Mouse (Mus musculus): ENCODE data around the gene Swsap1. TPM values are rescaled to one million over a fixed set of nuclear protein-coding genes. Genes with fewer than 3 reads are reported as not detected.

The Swsap1 gene
- total RNA-seq, 2 experiments from 2014 or later, result 1.2 to 4.1 TPM

DNA sequence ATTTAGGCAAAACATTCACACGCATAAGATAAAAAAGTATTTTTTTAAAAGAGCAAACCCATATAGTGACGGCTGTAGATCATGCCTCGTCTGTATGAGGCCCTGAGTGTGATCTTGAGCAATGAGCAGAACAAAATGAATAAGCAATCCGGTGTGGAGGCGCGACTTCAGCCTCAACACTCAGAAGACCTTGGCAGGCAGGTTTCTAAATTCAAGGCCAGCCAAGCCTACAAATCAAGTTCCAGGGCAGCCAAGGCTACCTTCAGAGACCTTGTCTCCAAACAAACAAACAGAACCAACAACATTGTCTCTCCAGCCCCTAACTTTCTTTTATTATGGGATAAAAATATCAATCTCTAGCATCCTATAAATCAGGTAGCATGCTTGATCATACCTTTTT, 44.7 kb downstream of the Swsap1 start:
- ATAC-seq (replicated peaks; ENCODE audit: low FRiP score, low TSS enrichment, poor library complexity, severe bottlenecking), result no peak

DNA sequence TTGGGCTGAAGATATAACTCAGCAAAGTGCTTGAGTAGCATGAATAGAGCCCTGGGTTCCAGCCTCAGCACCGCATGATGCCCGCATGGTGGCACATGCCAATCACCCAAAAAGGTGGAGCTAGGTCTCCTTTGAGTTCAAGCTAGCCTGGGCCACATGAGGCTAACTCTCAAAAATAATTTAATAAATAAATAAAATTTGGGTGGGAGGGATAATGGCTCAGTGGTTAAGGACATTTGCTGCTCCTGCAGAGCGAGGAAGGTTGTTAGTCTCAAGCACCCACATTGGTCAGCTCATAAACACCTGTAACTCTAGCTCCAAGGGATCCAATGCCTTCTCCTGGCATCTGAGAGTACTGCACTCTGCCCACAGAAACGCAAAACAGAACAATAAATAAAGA, 46.1 kb downstream of the Swsap1 start:
- no peak for ATAC-seq (replicated peaks; ENCODE audit: low FRiP score, low TSS enrichment, poor library complexity, severe bottlenecking)

DNA sequence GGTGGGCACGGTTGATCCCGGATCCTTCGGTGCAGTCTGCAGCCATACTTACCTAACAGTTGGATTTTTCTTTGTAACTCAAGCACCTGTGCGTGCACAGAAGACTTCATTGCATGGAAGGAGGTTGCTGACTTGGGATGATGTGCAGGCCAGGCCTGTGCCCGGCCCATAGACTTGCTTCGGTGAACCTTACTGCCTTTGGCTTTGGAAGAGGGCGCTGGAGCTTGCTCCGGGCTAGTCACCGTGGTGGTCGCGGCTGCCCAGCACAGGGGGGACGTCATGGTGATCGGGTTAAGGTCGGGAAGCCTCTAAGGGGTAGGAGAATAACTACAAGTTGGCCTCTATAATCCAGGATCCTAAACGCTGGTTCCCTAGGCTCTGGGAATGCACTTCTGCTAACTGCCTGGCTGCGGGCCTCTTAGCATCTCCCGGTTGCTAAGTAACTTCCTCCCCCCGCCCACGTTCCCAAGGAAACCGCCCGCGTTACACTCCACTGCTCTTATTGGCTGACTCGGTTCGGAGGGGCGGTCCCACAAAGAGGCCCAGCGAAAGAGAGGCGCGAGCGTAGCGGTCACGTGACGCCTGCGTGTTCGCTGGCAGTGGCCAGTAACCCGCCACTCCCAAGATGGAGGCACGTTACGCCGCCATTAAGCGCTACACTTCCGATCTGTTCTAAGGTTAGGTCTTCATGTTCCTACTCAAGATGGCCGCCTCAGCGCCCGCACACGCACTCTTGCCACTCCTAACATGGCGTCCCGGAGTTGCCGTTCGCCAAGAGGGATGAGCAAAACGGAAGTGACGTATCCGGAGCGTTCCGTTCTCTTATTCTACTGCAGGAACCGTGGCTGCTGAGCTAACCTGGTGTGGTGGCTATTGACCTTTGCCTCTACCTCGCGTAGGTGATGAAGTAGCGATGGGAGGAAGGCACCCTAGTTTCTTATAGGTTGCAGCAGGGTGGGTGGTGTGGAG, 46.9 kb downstream of the Swsap1 start, which contains the start of the genes Ccdc151 and Prkcsh:
Ccdc151 (minus strand) TSS at position 441 of the 969 bp plus-strand sequence.
Prkcsh (plus strand) TSS at position 613 of the 969 bp plus-strand sequence.
- peak; percentile 95 for ATAC-seq (replicated peaks; ENCODE audit: low FRiP score, low TSS enrichment, poor library complexity, severe bottlenecking)

DNA sequence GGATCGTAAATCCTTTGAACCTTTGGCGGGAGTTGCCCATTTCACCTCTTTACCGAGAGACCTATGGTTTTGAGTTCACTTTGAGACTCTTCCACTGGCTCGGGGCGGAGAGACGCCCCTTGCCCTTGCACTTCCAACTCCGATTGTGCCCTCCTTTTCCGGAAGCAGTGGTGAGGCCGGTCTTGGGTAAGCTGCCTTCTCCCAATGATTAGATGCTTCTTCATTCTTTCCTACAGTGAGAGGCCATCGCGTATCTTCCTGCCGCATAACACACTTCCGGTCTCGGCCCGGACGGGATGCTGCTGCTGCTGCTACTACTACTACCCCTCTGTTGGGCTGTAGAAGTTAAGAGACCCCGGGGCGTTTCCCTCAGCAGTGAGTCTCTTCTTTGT, 47.6 kb downstream of the Swsap1 start:
- ATAC-seq (replicated peaks; ENCODE audit: low FRiP score, low TSS enrichment, poor library complexity, severe bottlenecking), result peak; percentile 47

DNA sequence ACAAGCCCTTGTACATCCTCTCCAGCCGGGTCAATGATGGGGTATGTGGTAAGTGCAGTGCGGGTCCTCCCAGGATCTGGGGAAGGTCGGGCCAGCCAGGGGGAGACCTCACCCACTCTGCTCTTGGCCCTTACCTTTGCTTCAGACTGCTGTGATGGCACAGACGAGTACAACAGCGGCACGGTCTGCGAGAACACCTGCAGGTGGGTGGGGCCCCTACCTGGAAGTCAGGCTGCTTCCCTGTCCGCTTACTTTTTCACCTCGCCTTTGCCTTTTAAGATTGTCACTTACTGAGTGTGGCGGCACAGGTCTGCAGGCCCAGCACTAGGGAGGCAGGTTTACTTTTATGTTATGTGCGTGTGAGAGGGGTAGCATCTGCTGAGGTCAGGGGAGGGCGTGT, 49.0 kb downstream of the Swsap1 start:
- no peak for ATAC-seq (replicated peaks; ENCODE audit: low FRiP score, low TSS enrichment, poor library complexity, severe bottlenecking)

Other genes starting within 250 kb of the Swsap1 start
- gene Ldlr, start 232.3 kb upstream of the Swsap1 start, total RNA-seq (2014; fragmentation: Nextera tagmentation), result 8.4 and 14.8 TPM in 2 replicates
- 11.5 and 13.9 TPM in 2 replicates for gene Ldlr, start 232.3 kb upstream of the Swsap1 start, total RNA-seq (2017)
- 49.0 and 79.0 TPM in 2 replicates for gene Spc24, start 195.5 kb upstream of the Swsap1 start, total RNA-seq (2014; fragmentation: Nextera tagmentation)
- 77.1 and 107 TPM in 2 replicates for gene Spc24, start 195.5 kb upstream of the Swsap1 start, total RNA-seq (2017)
- gene Kank2, start 157.0 kb upstream of the Swsap1 start, total RNA-seq (2014; fragmentation: Nextera tagmentation), result 0.61 TPM in 1 of 2 replicates, not detected in the other
- 0.23 TPM in 1 of 2 replicates, not detected in the other for gene Kank2, start 157.0 kb upstream of the Swsap1 start, total RNA-seq (2017)
- gene Angptl8, start 120.2 kb upstream of the Swsap1 start, total RNA-seq (2014; fragmentation: Nextera tagmentation), result not detected in 2 replicates
- not detected in 2 replicates for gene Angptl8, start 120.2 kb upstream of the Swsap1 start, total RNA-seq (2017)
- 0.37 and 0.57 TPM in 2 replicates for gene Dock6, start 103.1 kb upstream of the Swsap1 start, total RNA-seq (2014; fragmentation: Nextera tagmentation)
- gene Dock6, start 103.1 kb upstream of the Swsap1 start, total RNA-seq (2017), result 0.15 and 0.23 TPM in 2 replicates
- gene Rab3d, start 37.6 kb upstream of the Swsap1 start, total RNA-seq (2014; fragmentation: Nextera tagmentation), result 4.9 and 8.7 TPM in 2 replicates
- 8.1 and 8.6 TPM in 2 replicates for gene Rab3d, start 37.6 kb upstream of the Swsap1 start, total RNA-seq (2017)
- not detected in 2 replicates for gene Ccdc159, start 28.3 kb upstream of the Swsap1 start, total RNA-seq (2014; fragmentation: Nextera tagmentation)
- 0.46 TPM in 1 of 2 replicates, not detected in the other for gene Ccdc159, start 28.3 kb upstream of the Swsap1 start, total RNA-seq (2017)
- 9.1 and 11.4 TPM in 2 replicates for gene Tmem205, start 28.2 kb upstream of the Swsap1 start, total RNA-seq (2014; fragmentation: Nextera tagmentation)
- 4.1 and 8.5 TPM in 2 replicates for gene Tmem205, start 28.2 kb upstream of the Swsap1 start, total RNA-seq (2017)
- gene Plppr2, start 18.7 kb upstream of the Swsap1 start, total RNA-seq (2014; fragmentation: Nextera tagmentation), result not detected in 2 replicates
- not detected in 2 replicates for gene Plppr2, start 18.7 kb upstream of the Swsap1 start, total RNA-seq (2017)
- gene Epor, start 7.8 kb downstream of the Swsap1 start, total RNA-seq (2014; fragmentation: Nextera tagmentation), result 109 and 131 TPM in 2 replicates
- 35.2 and 48.6 TPM in 2 replicates for gene Epor, start 7.8 kb downstream of the Swsap1 start, total RNA-seq (2017)
- gene Rgl3, start 33.7 kb downstream of the Swsap1 start, total RNA-seq (2014; fragmentation: Nextera tagmentation), result not detected in 2 replicates
- not detected in 2 replicates for gene Rgl3, start 33.7 kb downstream of the Swsap1 start, total RNA-seq (2017)
- gene Ccdc151, start 46.9 kb downstream of the Swsap1 start, total RNA-seq (2014; fragmentation: Nextera tagmentation), result 1.2 TPM in 1 of 2 replicates, not detected in the other
- not detected in 2 replicates for gene Ccdc151, start 46.9 kb downstream of the Swsap1 start, total RNA-seq (2017)
- 45.7 and 56.7 TPM in 2 replicates for gene Prkcsh, start 47.1 kb downstream of the Swsap1 start, total RNA-seq (2014; fragmentation: Nextera tagmentation)
- 102 and 107 TPM in 2 replicates for gene Prkcsh, start 47.1 kb downstream of the Swsap1 start, total RNA-seq (2017)
- not detected in 2 replicates for gene Elavl3, start 96.3 kb downstream of the Swsap1 start, total RNA-seq (2014; fragmentation: Nextera tagmentation)
- gene Elavl3, start 96.3 kb downstream of the Swsap1 start, total RNA-seq (2017), result not detected in 2 replicates
- gene Gm49318, start 115.5 kb downstream of the Swsap1 start, total RNA-seq (2014; fragmentation: Nextera tagmentation), result not detected in 2 replicates
- not detected in 2 replicates for gene Gm49318, start 115.5 kb downstream of the Swsap1 start, total RNA-seq (2017)
- gene Zfp653, start 115.6 kb downstream of the Swsap1 start, total RNA-seq (2014; fragmentation: Nextera tagmentation), result 10.0 and 11.0 TPM in 2 replicates
- gene Zfp653, start 115.6 kb downstream of the Swsap1 start, total RNA-seq (2017), result 4.2 and 9.0 TPM in 2 replicates
- 35.7 and 37.0 TPM in 2 replicates for gene Ecsit, start 129.7 kb downstream of the Swsap1 start, total RNA-seq (2014; fragmentation: Nextera tagmentation)
- 18.6 and 36.6 TPM in 2 replicates for gene Ecsit, start 129.7 kb downstream of the Swsap1 start, total RNA-seq (2017)
- gene Cnn1, start 143.5 kb downstream of the Swsap1 start, total RNA-seq (2014; fragmentation: Nextera tagmentation), result not detected in 2 replicates
- gene Cnn1, start 143.5 kb downstream of the Swsap1 start, total RNA-seq (2017), result 0.19 TPM in 1 of 2 replicates, not detected in the other
- gene Elof1, start 161.4 kb downstream of the Swsap1 start, total RNA-seq (2014; fragmentation: Nextera tagmentation), result 95.3 and 98.7 TPM in 2 replicates
- gene Elof1, start 161.4 kb downstream of the Swsap1 start, total RNA-seq (2017), result 31.1 and 51.7 TPM in 2 replicates
- 11.3 and 19.4 TPM in 2 replicates for gene Acp5, start 180.0 kb downstream of the Swsap1 start, total RNA-seq (2014; fragmentation: Nextera tagmentation)
- gene Acp5, start 180.0 kb downstream of the Swsap1 start, total RNA-seq (2017), result 2.2 and 6.5 TPM in 2 replicates
- 31.2 and 49.5 TPM in 2 replicates for gene Pigyl, start 201.1 kb downstream of the Swsap1 start, total RNA-seq (2014; fragmentation: Nextera tagmentation)
- 22.3 and 42.3 TPM in 2 replicates for gene Pigyl, start 201.1 kb downstream of the Swsap1 start, total RNA-seq (2017)
- gene Zfp872, start 232.3 kb downstream of the Swsap1 start, total RNA-seq (2014; fragmentation: Nextera tagmentation), result not detected in 2 replicates
- not detected in 2 replicates for gene Zfp872, start 232.3 kb downstream of the Swsap1 start, total RNA-seq (2017)